In genomic region chr7:45813787-45814779, GRCm38 (mm10) we compare ENCODE assay signal across 8 mouse cellular contexts. TPM values are rescaled to one million over a fixed set of nuclear protein-coding genes. Genes with fewer than 3 reads are reported as not detected.
A peak's percentile ranks its signal among the peaks of the same experiment; 100 is the strongest.
DNase-seq lines count a peak whose midpoint lies in the region; ATAC-seq and TF ChIP-seq lines count a peak whose summit lies in the region.

TSS of gene Cyth2 (minus strand) at chr7:45814581.

- peak within 1 kb of the TSS; percentile 99 for H3K9ac ChIP-seq in kidney, embryonic 14.5 days (ENCODE audit: low read depth, low read length)
- peak within 1 kb of the TSS; percentile 99 for H3K9ac ChIP-seq in limb, embryonic 15.5 days

- peak within 1 kb of the TSS; percentile 93 for H3K4me3 ChIP-seq in bone marrow macrophage, adult 2 months (ENCODE audit: insufficient read depth, low read length)
- H3K4me3 ChIP-seq in embryonic fibroblast, embryonic 13.5 days (ENCODE audit: insufficient read depth, low read length): peak within 1 kb of the TSS; percentile 98
- peak within 1 kb of the TSS; percentile 87 for H3K4me3 ChIP-seq in kidney, embryonic 14.5 days (ENCODE audit: low read length)
- H3K4me3 ChIP-seq in limb, embryonic 15.5 days: peak within 1 kb of the TSS; percentile 99

- 0% methylated on average over 53 of the region's 92 CpGs for WGBS in kidney, embryonic 14.5 days
- WGBS in limb, embryonic 15.5 days: under 1% methylated on average over 86 of the region's 92 CpGs

- DNase-seq in A20 (ENCODE audit: low read depth, low spot score): peak; percentile 99
- DNase-seq in heart, adult 9 months (ENCODE audit: low spot score in 2 of 2): peak; percentile 100
- peak; percentile 98 to 99 for DNase-seq in monocyte, adult 2 months (ENCODE audit: low read depth in 1 of 2, low spot score in 2 of 2)
- peak; percentile 99 for DNase-seq in spleen, postnatal 36 days (ENCODE audit: low spot score in 2 of 2)

- ATAC-seq in kidney, embryonic 14.5 days (ENCODE audit: low FRiP score, low TSS enrichment): peak; percentile 98
- ATAC-seq in limb, embryonic 15.5 days (ENCODE audit: insufficient number of reproducible peaks, low FRiP score, low TSS enrichment, low read depth): peak; percentile 98

- TF ChIP-seq POLR2A in bone marrow macrophage, adult 2 months (IDR thresholded peaks at IDR 0.05; ENCODE audit: borderline replicate concordance, low read depth, low read length): no peak
- peak; percentile 80 for TF ChIP-seq POLR2A in embryonic fibroblast, embryonic 13.5 days (IDR thresholded peaks at IDR 0.05; ENCODE audit: low read depth, low read length)

- peak within 1 kb of the TSS; percentile 58 for H3K4me2 ChIP-seq in kidney, embryonic 14.5 days (replicated peaks; ENCODE audit: low read depth, low read length)
- peak within 1 kb of the TSS; percentile 62 for H3K4me2 ChIP-seq in limb, embryonic 15.5 days

- TF ChIP-seq CTCF in bone marrow macrophage, adult 2 months (IDR thresholded peaks at IDR 0.05; ENCODE audit: low read depth, low read length): no peak
- no peak for TF ChIP-seq CTCF in embryonic fibroblast, embryonic 13.5 days (IDR thresholded peaks at IDR 0.05; ENCODE audit: borderline replicate concordance, insufficient read depth, low read length)

- peaks cover 19% of the 10 kb centered on the region for H3K4me1 ChIP-seq in bone marrow macrophage, adult 2 months (ENCODE audit: control insufficient read depth, insufficient read depth, low read length)
- peaks cover 6% of the 10 kb centered on the region; the same call in 1 of the 2 replicates for H3K4me1 ChIP-seq in embryonic fibroblast, embryonic 13.5 days (ENCODE audit: control insufficient read depth, insufficient read depth, low read length)
- H3K4me1 ChIP-seq in kidney, embryonic 14.5 days (ENCODE audit: control insufficient read depth, insufficient read depth, low read length): peaks cover 18% of the 10 kb centered on the region
- peaks cover 28% of the 10 kb centered on the region for H3K4me1 ChIP-seq in limb, embryonic 15.5 days

- H3K9me3 ChIP-seq in kidney, embryonic 14.5 days (ENCODE audit: control insufficient read depth, low read length): no peaks in the 10 kb centered on the region
- no peaks in the 10 kb centered on the region for H3K9me3 ChIP-seq in limb, embryonic 15.5 days

- peak within 1 kb of the TSS; percentile 64 for H3K27ac ChIP-seq in bone marrow macrophage, adult 2 months (ENCODE audit: insufficient read depth, low read depth, low read length)
- peak within 1 kb of the TSS; percentile 92 for H3K27ac ChIP-seq in embryonic fibroblast, embryonic 13.5 days (ENCODE audit: insufficient read depth, low read length)
- H3K27ac ChIP-seq in kidney, embryonic 14.5 days (ENCODE audit: low read depth, low read length): peak within 1 kb of the TSS; percentile 99
- H3K27ac ChIP-seq in limb, embryonic 15.5 days: peak within 1 kb of the TSS; percentile 100

- H3K27me3 ChIP-seq in kidney, embryonic 14.5 days (ENCODE audit: control insufficient read depth, insufficient read depth, low read length): no peaks in the 10 kb centered on the region
- H3K27me3 ChIP-seq in limb, embryonic 15.5 days: 0 out of 2 replicates have a peak, but pooled peaks cover 5% of the 10 kb centered on the region

- peaks cover 39% of the 10 kb centered on the region for H3K36me3 ChIP-seq in kidney, embryonic 14.5 days (ENCODE audit: control insufficient read depth, insufficient read depth, low read length)
- peaks cover 38% of the 10 kb centered on the region for H3K36me3 ChIP-seq in limb, embryonic 15.5 days

RNA-seq across cellular contexts. Expression of gene Cyth2, which starts in this region (rescaled TPM):
- polyA plus RNA-seq in bone marrow macrophage, adult 2 months (2012; ENCODE audit: insufficient read depth, insufficient read length, missing spikeins): 63.7 and 68.8 TPM in 2 replicates
- polyA plus RNA-seq in embryonic fibroblast, embryonic 13.5 days (2011; ENCODE audit: insufficient read length, low read depth, missing spikeins): 63.7 and 69.6 TPM in 2 replicates
- polyA plus RNA-seq in kidney, embryonic 14.5 days (2014; fragmentation: Nextera tagmentation; extraction: Ambion mirVana): 109 and 111 TPM in 2 replicates
- 87.9 and 98.8 TPM in 2 replicates for polyA plus RNA-seq in limb, embryonic 15.5 days (2015; fragmentation: Nextera tagmentation; extraction: Ambion mirVana)

Comparison
In these comparisons a context has a peak if more than half of its experiments do, and no peak if none do; other contexts are left out.
1. Peak in every context shown above with its lines: DNase-seq, ATAC-seq, H3K4me3 ChIP-seq and H3K27ac ChIP-seq.